8 mouse cellular contexts compared by ENCODE assay signal in genomic region chr6:88321879-88322278, GRCm38 (mm10).
DNase-seq lines count a peak whose midpoint lies in the region; ATAC-seq and TF ChIP-seq lines count a peak whose summit lies in the region.

No protein-coding gene starts in this region.

- 0 out of 2 replicates have a peak overlapping the region, but pooled peaks have one; percentile 6 for H3K27ac ChIP-seq in hindbrain, embryonic 10.5 days
- H3K27ac ChIP-seq in hindbrain, embryonic 13.5 days, result no peak overlapping the region
- H3K27ac ChIP-seq in intestine, postnatal 0 days (ENCODE audit: low read depth, low read length), result peak overlapping the region; percentile 41; the same call in 1 of the 2 replicates
- no peak overlapping the region for H3K27ac ChIP-seq in lung, embryonic 15.5 days
- H3K27ac ChIP-seq in forebrain, embryonic 12.5 days, result no peak overlapping the region

- no peak overlapping the region for H3K9ac ChIP-seq in hindbrain, embryonic 13.5 days
- no peak overlapping the region; the same call in 1 of the 2 replicates for H3K9ac ChIP-seq in intestine, postnatal 0 days (ENCODE audit: low read depth, low read length)
- H3K9ac ChIP-seq in lung, embryonic 15.5 days, result no peak overlapping the region
- H3K9ac ChIP-seq in forebrain, embryonic 12.5 days, result no peak overlapping the region

- peak; percentile 82 for TF ChIP-seq CTCF in intestine, postnatal 0 days (IDR thresholded peaks at IDR 0.05; ENCODE audit: low read depth)

- peak; percentile 72 for DNase-seq in hindbrain, embryonic 10.5 days (ENCODE audit: low spot score)
- peak; percentile 82 for DNase-seq in adipocyte (ENCODE audit: low spot score)
- DNase-seq in left cerebral cortex, postnatal 4 days, result no peak
- DNase-seq in spleen, postnatal 10 days (ENCODE audit: low spot score in 2 of 2), result no peak

- H3K9me3 ChIP-seq in hindbrain, embryonic 10.5 days, result no peaks in the 10 kb centered on the region
- no peaks in the 10 kb centered on the region for H3K9me3 ChIP-seq in hindbrain, embryonic 13.5 days
- H3K9me3 ChIP-seq in intestine, postnatal 0 days (ENCODE audit: control insufficient read depth), result no peaks in the 10 kb centered on the region
- no peaks in the 10 kb centered on the region for H3K9me3 ChIP-seq in lung, embryonic 15.5 days
- no peaks in the 10 kb centered on the region for H3K9me3 ChIP-seq in forebrain, embryonic 12.5 days

- peaks cover 25% of the 10 kb centered on the region for H3K4me1 ChIP-seq in hindbrain, embryonic 10.5 days (replicated peaks)
- no peaks in the 10 kb centered on the region for H3K4me1 ChIP-seq in hindbrain, embryonic 13.5 days (replicated peaks)
- H3K4me1 ChIP-seq in intestine, postnatal 0 days (replicated peaks; ENCODE audit: control insufficient read depth, insufficient read depth, low read length), result no peaks in the 10 kb centered on the region; the same call in 1 of the 2 replicates
- no peaks in the 10 kb centered on the region; the same call in 1 of the 2 replicates for H3K4me1 ChIP-seq in lung, embryonic 15.5 days
- H3K4me1 ChIP-seq in forebrain, embryonic 12.5 days, result no peaks in the 10 kb centered on the region

- no peak overlapping the region for H3K4me3 ChIP-seq in hindbrain, embryonic 10.5 days
- no peak overlapping the region for H3K4me3 ChIP-seq in hindbrain, embryonic 13.5 days
- H3K4me3 ChIP-seq in intestine, postnatal 0 days (ENCODE audit: low read depth, low read length), result no peak overlapping the region
- no peak overlapping the region for H3K4me3 ChIP-seq in lung, embryonic 15.5 days
- no peak overlapping the region for H3K4me3 ChIP-seq in forebrain, embryonic 12.5 days (replicated peaks)

- 46% methylated on average over 7 of the region's 7 CpGs for WGBS in hindbrain, embryonic 10.5 days
- 53% methylated on average over 7 of the region's 7 CpGs for WGBS in hindbrain, embryonic 13.5 days
- 26% methylated on average over 7 of the region's 7 CpGs for WGBS in intestine, postnatal 0 days
- 28% methylated on average over 7 of the region's 7 CpGs for WGBS in lung, embryonic 15.5 days
- WGBS in forebrain, embryonic 12.5 days, result 60% methylated on average over 7 of the region's 7 CpGs

- H3K4me2 ChIP-seq in hindbrain, embryonic 13.5 days, result no peak overlapping the region
- peak overlapping the region; percentile 18; the same call in 1 of the 2 replicates for H3K4me2 ChIP-seq in intestine, postnatal 0 days (replicated peaks; ENCODE audit: low read depth)
- H3K4me2 ChIP-seq in lung, embryonic 15.5 days, result no peak overlapping the region
- no peak overlapping the region for H3K4me2 ChIP-seq in forebrain, embryonic 12.5 days

- no peaks in the 10 kb centered on the region for H3K27me3 ChIP-seq in hindbrain, embryonic 10.5 days (ENCODE audit: insufficient read depth, poor library complexity, severe bottlenecking)
- no peaks in the 10 kb centered on the region for H3K27me3 ChIP-seq in hindbrain, embryonic 13.5 days
- H3K27me3 ChIP-seq in intestine, postnatal 0 days (replicated peaks; ENCODE audit: control insufficient read depth, insufficient read depth, low read length), result no peaks in the 10 kb centered on the region
- no peaks in the 10 kb centered on the region for H3K27me3 ChIP-seq in lung, embryonic 15.5 days
- H3K27me3 ChIP-seq in forebrain, embryonic 12.5 days, result no peaks in the 10 kb centered on the region

- ATAC-seq in hindbrain, embryonic 13.5 days (ENCODE audit: low FRiP score), result no peak
- ATAC-seq in intestine, postnatal 0 days, result peak; percentile 87
- ATAC-seq in lung, embryonic 15.5 days (ENCODE audit: borderline replicate concordance, extremely low read depth, low FRiP score, low TSS enrichment), result peak; percentile 69; the same call in 1 of the 2 replicates
- no peak for ATAC-seq in forebrain, embryonic 12.5 days (ENCODE audit: low FRiP score)

- H3K36me3 ChIP-seq in hindbrain, embryonic 10.5 days, result 0 out of 2 replicates have a peak, but pooled peaks cover 3% of the 10 kb centered on the region
- H3K36me3 ChIP-seq in hindbrain, embryonic 13.5 days, result no peaks in the 10 kb centered on the region
- no peaks in the 10 kb centered on the region; the same call in 1 of the 2 replicates for H3K36me3 ChIP-seq in intestine, postnatal 0 days (ENCODE audit: control insufficient read depth, insufficient read depth)
- H3K36me3 ChIP-seq in lung, embryonic 15.5 days, result no peaks in the 10 kb centered on the region
- no peaks in the 10 kb centered on the region for H3K36me3 ChIP-seq in forebrain, embryonic 12.5 days (replicated peaks)

- intact Hi-C loops in left cerebral cortex, postnatal 4 days (cut with DNase I), result no loop called here

Comparison
In these comparisons a context has a peak if more than half of its experiments do, and no peak if none do; other contexts are left out.
1. H3K27ac ChIP-seq: peak in hindbrain, embryonic 10.5 days (single experiment) and intestine, postnatal 0 days (single experiment); none in hindbrain, embryonic 13.5 days (single experiment), lung, embryonic 15.5 days (single experiment) and forebrain, embryonic 12.5 days (single experiment).
2. DNase-seq: peak in hindbrain, embryonic 10.5 days (single experiment) and adipocyte (single experiment); none in left cerebral cortex, postnatal 4 days (single experiment) and spleen, postnatal 10 days (0 of 2).
3. ATAC-seq: peak in intestine, postnatal 0 days (single experiment) and lung, embryonic 15.5 days (single experiment); none in hindbrain, embryonic 13.5 days (single experiment) and forebrain, embryonic 12.5 days (single experiment).